ENCODE assay signal across 23 mouse cellular contexts in the genomic region with DNA sequence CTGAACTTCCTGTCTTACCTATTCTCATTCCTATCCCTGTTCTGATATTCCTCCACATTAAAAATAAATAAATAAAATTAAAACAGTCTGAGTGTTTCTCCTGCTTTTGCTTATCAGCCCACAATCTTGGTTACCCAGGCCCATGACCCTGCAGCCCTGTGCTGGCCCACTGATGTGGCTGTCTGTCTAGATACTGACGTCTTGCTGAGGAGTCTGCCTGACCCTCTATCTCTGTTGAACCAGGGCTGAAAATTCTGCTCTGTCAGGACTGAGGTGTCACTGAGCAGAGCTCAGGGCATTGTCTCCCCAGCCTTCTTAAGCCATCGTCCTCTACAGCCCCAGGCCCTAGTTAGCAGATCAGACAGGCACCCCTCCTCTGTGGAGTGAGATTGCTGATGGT.
"Had no signal": no experiment of that assay in that cellular context is flagged by ENCODE, and none has a peak within 500 bp of the region (broad histone marks: within the 10 kb centered on the region; RNA-seq: fewer than 3 reads in every experiment).

No protein-coding gene starts in this region.

- H3K4me3 ChIP-seq: heart, embryonic 13.5 days; heart, embryonic 15.5 days; hindbrain, embryonic 13.5 days; hindbrain, embryonic 15.5 days; kidney, embryonic 15.5 days; left cerebral cortex, adult 2 months; limb, embryonic 12.5 days; liver, embryonic 15.5 days had no signal

- H3K4me2 ChIP-seq: heart, embryonic 11.5 days; heart, embryonic 13.5 days; heart, embryonic 15.5 days; hindbrain, embryonic 13.5 days; hindbrain, embryonic 15.5 days; kidney, embryonic 15.5 days; limb, embryonic 12.5 days; liver, embryonic 15.5 days had no signal

- DNase-seq: forebrain, postnatal 0 days; gastrocnemius, postnatal 14 days; gastrocnemius, postnatal 36 days; heart, adult 18-20 months; heart, postnatal 14 days; heart, postnatal 36 days; kidney, adult 11 months; kidney, adult 2 months; kidney, postnatal 14 days; kidney, postnatal 36 days; layer of hippocampus, adult 9-11 months had no signal

- H3K27me3 ChIP-seq: heart, embryonic 13.5 days; heart, embryonic 15.5 days; hindbrain, embryonic 13.5 days; hindbrain, embryonic 15.5 days; kidney, embryonic 15.5 days; liver, embryonic 15.5 days had no signal

- H3K36me3 ChIP-seq: heart, embryonic 13.5 days; heart, embryonic 15.5 days; hindbrain, embryonic 13.5 days; hindbrain, embryonic 15.5 days; kidney, embryonic 15.5 days; limb, embryonic 12.5 days; liver, embryonic 15.5 days had no signal

- ATAC-seq: forebrain, postnatal 0 days; hindbrain, postnatal 0 days; intestine, embryonic 16.5 days had no signal

- H3K9me3 ChIP-seq: heart, embryonic 13.5 days; heart, embryonic 15.5 days; hindbrain, embryonic 13.5 days; hindbrain, embryonic 15.5 days; kidney, embryonic 15.5 days; limb, embryonic 12.5 days; liver, embryonic 15.5 days had no signal

- H3K27ac ChIP-seq: heart, embryonic 13.5 days; heart, embryonic 15.5 days; hindbrain, embryonic 13.5 days; hindbrain, embryonic 15.5 days; hindbrain, postnatal 0 days; kidney, embryonic 15.5 days; kidney, postnatal 0 days; left cerebral cortex, adult 2 months; limb, embryonic 12.5 days; liver, embryonic 15.5 days had no signal

- H3K9ac ChIP-seq: forebrain, postnatal 0 days; heart, embryonic 13.5 days; heart, embryonic 15.5 days; hindbrain, embryonic 13.5 days; hindbrain, embryonic 15.5 days; kidney, embryonic 15.5 days; limb, embryonic 12.5 days; liver, embryonic 15.5 days had no signal

- H3K4me1 ChIP-seq: heart, embryonic 13.5 days; heart, embryonic 15.5 days; hindbrain, embryonic 13.5 days; hindbrain, embryonic 15.5 days; kidney, embryonic 15.5 days; limb, embryonic 12.5 days; liver, embryonic 15.5 days had no signal
